Mouse (Mus musculus): Measurements from ENCODE around the gene Sidt2. TPM values are rescaled to one million over a fixed set of nuclear protein-coding genes. Genes with fewer than 3 reads are reported as not detected.

Gene Sidt2
- 100 to 1,000 TPM; 229 to 241 TPM for total RNA-seq (2023)

DNA sequence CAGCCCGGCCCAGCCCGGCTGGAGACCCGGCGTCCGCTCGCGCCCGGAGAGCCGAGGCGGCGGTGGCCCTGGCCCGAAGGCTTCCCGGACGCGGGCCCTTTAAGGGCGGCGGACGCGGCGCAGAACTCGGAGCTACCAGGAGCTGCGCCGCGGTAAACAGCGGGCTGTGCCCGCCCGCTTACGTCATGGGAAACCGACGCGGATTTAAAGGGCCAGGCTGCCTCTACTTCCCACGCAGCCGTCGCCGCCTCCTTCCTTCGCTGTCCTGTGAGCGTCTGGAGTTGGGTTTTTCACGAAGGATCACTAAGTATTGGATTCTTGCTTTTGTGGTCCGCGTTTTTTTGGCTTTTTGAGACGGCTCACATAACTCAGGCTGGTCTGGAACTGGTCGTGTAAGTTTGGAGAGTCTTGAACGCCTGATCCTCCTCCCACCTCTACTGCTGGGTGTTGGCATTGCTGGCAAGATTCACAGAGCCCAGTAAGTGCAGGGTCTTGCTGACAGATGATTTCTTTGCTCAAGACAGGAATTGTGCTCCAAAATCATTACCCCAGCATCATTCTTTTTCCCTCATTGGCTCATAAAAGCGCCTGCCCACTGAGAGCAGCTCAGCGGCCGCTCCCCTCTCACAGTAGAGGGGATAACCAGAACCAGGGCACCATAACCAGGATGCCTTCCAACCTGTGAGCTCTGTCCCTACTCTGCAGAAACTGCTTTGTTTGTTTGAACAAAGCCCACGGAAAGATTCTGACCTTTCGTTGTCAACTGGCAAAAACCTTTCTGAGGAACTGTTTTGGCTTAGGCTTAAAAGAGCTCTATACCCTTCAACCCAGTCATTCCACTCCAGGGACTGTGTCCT is at the start of gene Sidt2:
TSS of gene Sidt2 (minus strand) at position 152 of the 857 bp plus-strand sequence.

DNA sequence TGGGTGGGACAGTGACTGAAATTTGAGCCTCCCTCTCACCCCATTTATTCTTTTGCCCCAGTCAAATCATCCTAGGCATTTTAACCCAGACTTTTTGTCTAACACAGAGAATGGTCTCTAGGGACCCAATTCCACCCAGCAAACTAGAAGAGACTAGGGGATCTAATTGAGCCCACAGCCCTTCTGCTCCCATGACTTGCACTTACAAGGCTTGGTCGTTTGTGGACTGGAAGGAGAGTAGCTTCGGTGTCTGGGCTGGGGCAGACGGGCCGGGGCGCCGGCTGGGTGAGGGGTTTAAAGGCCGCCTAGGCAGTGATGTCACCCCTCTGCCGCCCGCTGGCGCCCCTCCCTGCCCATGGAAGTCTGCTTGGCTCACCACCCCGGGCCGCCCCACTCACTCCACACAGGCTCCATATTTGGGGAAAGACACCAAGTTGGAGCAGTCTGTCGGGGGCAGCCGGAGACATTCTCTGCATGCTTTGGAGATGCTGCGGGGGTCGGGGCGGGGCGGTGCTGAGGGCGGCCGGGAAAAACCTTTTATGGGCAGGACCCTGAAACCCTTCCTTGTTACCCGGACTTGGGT is 19.3 kb downstream of the Sidt2 start, which contains the start of gene Tagln:
TSS of gene Tagln (minus strand) at position 431 of the 583 bp plus-strand sequence.

DNA sequence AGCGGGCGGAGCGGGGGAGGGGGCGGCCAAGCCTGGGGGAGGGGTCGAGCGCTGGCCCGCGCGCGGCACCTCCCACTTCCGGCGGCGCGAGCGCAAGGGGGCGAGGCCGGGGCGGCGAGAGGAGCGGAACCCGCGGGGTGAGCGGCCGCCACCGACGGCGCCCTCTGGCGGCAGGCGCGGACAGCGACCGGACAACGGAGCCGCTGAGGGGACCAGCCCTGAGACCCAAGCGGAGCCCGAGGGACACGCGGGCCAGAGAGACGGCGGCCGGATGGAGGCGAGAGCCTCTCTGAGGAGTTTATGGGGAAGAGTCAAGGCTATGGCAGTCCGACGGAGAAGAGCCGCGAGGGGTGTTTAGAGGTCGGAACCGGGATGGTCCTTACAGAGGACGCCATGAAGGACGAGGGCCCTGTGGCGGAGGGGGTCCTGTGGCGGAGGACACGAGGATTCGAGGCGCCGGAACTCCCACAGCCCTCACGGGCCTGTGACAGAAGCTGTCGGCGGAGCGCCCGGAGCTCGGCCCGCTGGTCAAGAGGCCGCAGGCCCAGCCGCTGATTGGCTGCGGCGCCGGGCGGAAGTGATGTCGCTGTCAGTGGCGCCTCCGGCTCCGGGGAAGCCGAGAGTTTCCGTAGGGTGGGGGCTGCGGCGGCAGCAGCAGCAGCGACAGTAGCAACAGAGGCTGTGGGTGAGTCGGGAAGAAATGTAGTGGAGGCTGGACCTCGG is 48.5 kb downstream of the Sidt2 start, which contains the start of the genes Pcsk7 and Rnf214:
TSS of gene Pcsk7 (plus strand) at position 143 of the 723 bp plus-strand sequence.
TSS of gene Rnf214 (minus strand) at position 557 of the 723 bp plus-strand sequence.

Other genes with a start within 250 kb of the Sidt2 start
- gene Cep164, start 126.6 kb downstream of the Sidt2 start, total RNA-seq (2023), result 10 to 100 TPM; 22.8 to 27.1 TPM
- 10 to 100 TPM; 10.9 to 12.5 TPM for gene Bace1, start 116.7 kb downstream of the Sidt2 start, total RNA-seq (2023)
- 10 to 100 TPM; 59.9 to 64.2 TPM for gene Pcsk7, start 48.8 kb downstream of the Sidt2 start, total RNA-seq (2023)
- gene Rnf214, start 48.3 kb downstream of the Sidt2 start, total RNA-seq (2023), result 10 to 100 TPM; 28.4 to 33.3 TPM
- under 1 TPM; 0.31 to 0.58 TPM for gene Tagln, start 19.2 kb downstream of the Sidt2 start, total RNA-seq (2023)
- 10 to 100 TPM; 46.4 to 51.3 TPM for gene Pafah1b2, start 57.4 kb upstream of the Sidt2 start, total RNA-seq (2023)
- gene Sik3, start 57.6 kb upstream of the Sidt2 start, total RNA-seq (2023), result 10 to 100 TPM; 54.3 to 55.2 TPM